In the genomic region with DNA sequence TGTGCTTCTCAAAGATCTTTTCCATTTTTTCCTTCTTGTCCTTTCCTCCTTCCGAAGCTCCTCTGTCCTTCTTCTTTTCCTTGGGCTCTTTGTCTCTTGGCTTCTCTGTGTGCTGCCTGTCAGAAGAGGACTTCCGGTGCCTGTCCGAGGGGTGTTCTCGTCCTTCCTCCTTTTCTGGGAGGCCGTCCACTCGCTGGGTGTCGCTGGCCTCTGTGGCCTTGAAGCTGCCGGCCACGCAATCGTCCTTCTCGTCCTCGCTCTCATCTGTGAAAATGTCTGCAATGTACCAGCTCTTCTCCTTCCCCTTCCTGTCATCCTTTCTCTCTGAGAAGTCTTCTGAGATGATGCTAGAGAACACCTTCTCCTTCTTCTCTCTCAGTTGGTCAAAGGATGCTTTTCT, we compare ENCODE assay signal across 18 mouse cellular contexts. TPM values are rescaled to one million over a fixed set of nuclear protein-coding genes. Genes with fewer than 3 reads are reported as not detected.
"Had no signal": no experiment of that assay in that cellular context is flagged by ENCODE, and none has a peak within 500 bp of the region (broad histone marks: within the 10 kb centered on the region; RNA-seq: fewer than 3 reads in every experiment).

No protein-coding gene starts in this region.

- H3K9me3 ChIP-seq: midbrain, embryonic 10.5 days; midbrain, embryonic 12.5 days; stomach, embryonic 15.5 days had no signal

- H3K4me1 ChIP-seq: midbrain, embryonic 10.5 days; midbrain, embryonic 12.5 days; stomach, embryonic 15.5 days had no signal

- DNase-seq: lung, adult 18-20 months; lung, embryonic 14.5 days; lung, postnatal 10 days; lung, postnatal 4 days; midbrain, embryonic 14.5 days; right cerebral cortex, postnatal 14 days; thymus, adult 2 months; thymus, postnatal 25 days; thymus, postnatal 4 days had no signal

- ATAC-seq: midbrain, embryonic 16.5 days had no signal

- H3K27me3 ChIP-seq: midbrain, embryonic 12.5 days; stomach, embryonic 15.5 days had no signal

- H3K4me2 ChIP-seq: lung, embryonic 14.5 days; midbrain, embryonic 12.5 days; stomach, embryonic 15.5 days had no signal

- H3K27ac ChIP-seq: midbrain, embryonic 10.5 days; midbrain, embryonic 12.5 days; stomach, embryonic 15.5 days; stomach, postnatal 0 days had no signal

- H3K9ac ChIP-seq: lung, embryonic 14.5 days; midbrain, embryonic 12.5 days; stomach, embryonic 15.5 days had no signal

- H3K4me3 ChIP-seq: midbrain, embryonic 10.5 days; midbrain, embryonic 12.5 days; stomach, embryonic 15.5 days had no signal

RNA-seq across cellular contexts. Expression of a gene that starts 45.7 kb away (rescaled TPM):
- total RNA-seq: megakaryocyte, adult 5-6 weeks; megakaryocyte-erythroid progenitor cell, adult 5-6 weeks; neutrophil, adult 5-6 weeks had no signal
- polyA plus RNA-seq: lung, embryonic 14.5 days; spleen, adult 2 months had no signal
